Mouse (Mus musculus): ENCODE data around the gene Il17rc.

Il17rc gene

DNA sequence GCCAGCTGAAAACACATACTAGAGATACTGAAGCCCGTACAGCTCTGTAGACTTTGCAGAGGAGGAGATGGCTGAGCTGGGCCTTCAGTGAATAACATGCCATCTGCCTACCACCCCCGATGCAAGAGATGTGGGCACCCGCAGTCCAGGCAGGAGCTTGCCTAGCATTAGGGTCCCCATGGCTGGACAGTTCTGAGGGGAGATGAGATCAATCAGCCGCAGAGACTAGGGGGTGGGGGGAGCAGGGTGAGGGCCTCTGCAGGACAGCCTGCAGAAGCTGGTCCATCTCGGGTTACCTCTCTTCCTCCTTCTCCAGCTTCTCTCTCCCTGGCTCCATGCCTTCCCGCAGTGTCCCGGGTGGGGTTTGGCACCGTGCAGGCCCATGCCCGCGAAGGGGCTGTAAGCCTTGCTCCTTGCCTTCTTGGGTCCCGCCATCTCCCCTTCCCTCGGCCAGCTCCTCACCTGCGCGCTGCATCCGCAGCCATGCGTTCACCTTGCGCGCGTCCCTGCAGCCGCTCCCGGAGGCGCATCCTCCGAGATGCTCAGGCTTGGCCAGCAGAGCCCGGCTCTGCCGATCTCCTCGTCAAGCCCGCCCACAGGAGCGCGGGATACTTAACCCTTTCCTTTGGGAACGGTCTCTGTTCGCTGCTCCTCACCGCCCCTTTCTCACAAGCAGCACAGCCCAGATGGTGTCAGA lies 30.3 kb downstream of the Il17rc start, which contains the start of gene Prrt3:
Prrt3 (minus strand) TSS at position 544 of the 697 bp plus-strand sequence.
- peak; percentile 85 for DNase-seq

DNA sequence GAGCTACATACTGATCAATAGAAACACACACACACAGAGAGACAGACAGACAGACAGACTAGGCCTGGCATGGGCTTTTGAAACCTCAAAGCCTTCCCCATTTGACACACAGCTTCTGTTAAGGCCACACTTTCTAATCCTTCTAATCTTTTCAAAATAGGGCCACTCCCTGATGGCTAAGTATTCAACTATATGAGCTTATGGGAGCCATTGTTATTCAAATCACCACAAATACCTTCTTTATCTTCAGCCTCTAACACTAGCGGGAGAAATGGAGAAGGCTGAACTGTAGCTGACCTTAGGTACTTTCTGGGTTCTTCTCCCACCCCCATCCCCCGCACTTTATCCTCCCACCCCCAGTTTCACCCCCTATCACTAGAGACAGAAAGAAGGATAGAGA lies 31.6 kb downstream of the Il17rc start:
- DNase-seq: no peak

DNA sequence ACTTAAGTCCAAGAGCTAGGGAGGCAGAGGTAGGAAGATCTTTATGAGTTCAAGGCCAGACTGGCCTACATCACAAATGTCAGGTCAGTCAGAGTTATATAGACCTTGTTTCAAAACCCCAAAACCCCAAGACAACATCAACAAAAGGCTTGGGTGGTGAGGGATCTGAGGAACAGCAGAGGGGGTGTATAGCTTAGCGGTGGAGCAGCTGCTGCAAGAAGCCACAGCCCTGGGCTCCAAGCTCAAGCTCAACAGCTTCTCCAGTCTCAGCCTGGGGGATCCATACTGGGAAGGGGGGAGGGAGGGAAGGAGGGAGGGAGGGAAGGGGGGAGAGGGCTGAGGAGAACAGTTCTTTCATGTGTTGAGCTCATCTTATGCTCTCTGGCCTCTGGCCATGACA lies 34.5 kb downstream of the Il17rc start:
- DNase-seq: no peak

DNA sequence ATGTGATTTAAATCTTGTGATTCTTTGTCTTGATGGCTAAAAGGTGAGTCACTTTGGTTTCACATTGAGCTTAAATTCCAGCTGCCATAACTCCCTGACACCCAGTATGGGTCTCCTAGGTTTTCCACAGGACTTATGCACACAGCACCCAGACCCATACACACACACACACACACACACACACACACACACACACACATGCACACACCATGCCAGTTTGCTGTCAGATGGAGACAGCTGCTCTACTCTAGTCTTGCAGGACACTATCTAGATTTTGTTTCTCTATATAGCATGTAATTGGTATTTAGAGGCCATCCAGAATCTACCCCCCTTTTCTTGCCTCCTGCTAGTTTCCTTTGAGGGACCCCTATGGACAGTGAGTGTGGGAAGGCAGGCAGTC lies 35.9 kb downstream of the Il17rc start:
- no peak for DNase-seq

DNA sequence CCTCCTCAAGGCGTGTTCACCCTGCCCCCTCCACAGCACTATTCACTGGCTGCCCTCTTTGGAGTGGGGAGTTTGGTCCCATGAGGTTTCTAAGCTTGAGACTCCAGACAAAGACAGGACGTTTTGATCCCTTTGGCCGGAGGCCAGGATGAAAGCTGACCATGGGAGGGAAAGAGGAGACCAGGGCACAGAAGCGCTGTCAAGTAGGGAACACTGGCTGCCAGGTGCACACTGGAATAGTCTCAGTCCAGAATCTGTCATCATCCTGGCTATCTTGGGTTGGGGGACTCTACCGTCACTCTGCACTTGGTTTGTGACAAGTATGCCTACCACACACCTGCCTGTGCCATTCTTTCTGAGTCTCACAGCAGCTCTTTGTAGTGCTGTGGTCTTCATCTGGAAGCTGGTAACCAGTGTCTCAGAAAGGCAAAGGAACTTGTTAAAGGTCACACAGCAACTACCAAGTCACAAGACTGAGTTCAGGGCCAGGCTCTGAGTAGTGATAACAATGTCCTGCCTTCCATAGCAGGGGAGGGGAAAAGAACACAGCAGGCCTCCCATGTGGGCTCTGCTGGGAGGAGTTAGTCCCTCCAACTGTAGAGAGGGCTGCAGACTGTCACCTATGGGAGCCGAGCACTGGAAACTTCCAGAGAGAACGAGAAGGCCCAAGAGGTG lies 37.2 kb downstream of the Il17rc start:
- DNase-seq: no peak

DNA sequence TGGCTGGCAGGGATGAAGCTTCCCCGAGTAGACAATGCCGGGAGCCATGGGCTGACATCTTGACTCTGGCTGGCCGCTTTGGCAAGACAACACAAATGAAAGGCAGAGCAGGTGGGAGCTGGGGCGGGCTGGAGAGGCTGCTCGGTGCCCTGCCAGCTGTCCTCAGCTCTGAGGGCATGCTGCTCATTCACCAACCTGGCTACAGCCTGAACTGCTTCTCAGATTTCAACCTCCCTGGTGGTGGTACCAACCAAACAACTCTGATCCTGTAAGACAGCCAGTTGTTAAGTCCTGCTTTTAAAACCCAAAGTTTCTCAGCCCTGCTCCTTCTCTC lies 37.7 kb downstream of the Il17rc start:
- no peak for DNase-seq

DNA sequence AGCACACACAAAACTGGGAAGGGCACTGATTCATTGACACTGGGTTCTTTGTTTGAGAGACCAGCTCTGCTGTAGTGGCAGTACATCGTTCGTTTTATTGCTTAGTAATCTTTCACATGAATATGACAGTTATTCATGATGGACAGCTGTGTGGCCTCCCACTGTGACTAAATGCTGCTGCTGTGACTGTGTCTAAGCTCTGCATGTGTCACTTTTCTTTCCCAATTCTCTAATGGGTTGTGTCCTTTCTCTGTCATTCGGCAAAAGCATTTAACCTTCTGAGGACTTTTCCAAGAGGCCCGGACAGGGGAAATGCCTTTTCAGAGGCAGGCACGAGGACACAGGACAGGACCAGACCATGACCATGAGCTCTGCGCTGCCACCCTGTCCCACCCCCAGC lies 42.7 kb downstream of the Il17rc start:
- DNase-seq: no peak

DNA sequence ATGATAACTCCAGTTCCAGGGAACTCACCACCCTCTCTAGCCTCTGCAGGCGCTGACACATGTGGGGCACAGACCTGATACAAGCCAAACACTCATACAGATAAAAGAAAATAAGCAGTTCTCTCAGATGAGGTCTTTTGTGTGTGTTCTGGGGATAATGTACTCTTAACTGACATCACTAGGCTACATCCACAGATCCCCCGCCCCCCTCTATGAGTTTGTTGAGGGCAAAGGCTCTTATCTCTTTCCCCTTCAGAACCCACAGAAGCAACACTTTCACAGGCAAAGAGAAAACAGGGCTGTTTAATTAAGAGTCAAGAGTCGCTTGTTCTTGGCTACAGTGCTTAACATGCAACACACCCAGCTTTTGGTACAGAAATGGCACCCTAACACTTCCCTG lies 43.4 kb downstream of the Il17rc start:
- DNase-seq: no peak

DNA sequence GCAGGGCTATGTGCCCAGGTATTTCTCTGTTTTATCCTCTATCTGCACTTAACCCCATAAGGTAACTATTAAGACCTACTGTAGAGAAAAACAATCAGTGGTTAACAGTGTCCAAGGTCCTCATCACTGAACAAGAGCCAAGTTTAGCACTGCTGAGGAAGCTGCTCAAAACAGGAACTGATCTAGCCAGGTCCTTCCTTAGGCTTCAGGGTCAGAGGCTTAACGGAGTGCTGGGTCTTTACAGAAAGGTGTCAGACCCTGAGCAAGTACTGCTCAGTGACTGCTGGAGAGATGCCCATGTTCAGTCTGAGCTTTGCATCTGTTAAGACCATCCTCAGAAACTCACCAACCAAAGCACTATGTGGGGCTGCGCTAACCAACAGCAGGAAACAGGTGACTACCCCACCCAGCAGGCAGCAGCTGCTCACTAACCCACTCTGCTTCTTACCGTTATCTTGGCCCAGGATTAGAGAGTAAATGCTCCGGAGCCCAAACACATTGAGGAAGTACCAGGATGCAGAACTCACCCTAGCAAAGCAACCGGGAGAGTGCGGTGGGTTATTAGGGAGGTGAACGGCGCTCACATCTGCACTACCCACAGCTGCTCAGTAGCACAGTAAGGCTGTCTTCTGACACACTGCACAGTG lies 46.3 kb downstream of the Il17rc start:
- DNase-seq: no peak

DNA sequence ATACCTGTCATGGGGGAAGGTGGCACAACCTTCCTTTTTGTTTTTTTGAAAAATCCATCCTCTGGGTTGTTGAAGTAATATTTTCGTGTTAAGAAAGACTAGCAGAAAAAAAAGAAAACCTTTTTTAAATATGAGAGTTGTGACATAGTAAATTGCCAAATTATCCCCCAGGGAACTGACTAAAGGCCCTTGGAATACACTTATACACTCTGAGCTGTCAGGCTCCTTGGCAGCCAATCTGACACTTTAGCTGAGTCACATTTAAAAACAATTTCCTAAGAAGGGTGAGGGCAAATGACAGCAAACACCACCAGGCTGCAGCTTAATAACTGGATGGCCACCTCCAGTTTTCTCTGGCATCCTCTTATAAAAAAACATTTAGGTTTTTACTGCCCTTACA lies 51.1 kb downstream of the Il17rc start:
- no peak for DNase-seq

DNA sequence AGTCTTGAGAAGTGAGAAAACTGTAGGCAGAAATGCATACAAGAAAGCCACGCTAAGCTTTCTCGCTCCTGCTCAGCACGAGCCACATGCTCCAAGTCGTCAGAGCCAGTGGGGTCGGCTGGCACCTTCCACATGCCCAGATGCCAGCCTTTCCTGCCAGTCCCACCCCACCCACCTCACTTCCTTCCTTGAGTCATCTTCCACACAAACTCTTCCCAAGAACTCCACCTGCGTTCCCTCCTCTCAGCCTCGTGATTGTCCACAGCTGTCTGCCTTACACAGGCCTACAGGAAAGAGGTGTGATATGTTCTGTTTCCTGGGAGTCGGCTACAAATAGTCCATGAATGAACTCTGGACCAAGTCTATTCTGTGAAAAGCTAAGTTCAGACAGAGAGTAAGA lies 52.2 kb downstream of the Il17rc start:
- DNase-seq: peak; percentile 42

DNA sequence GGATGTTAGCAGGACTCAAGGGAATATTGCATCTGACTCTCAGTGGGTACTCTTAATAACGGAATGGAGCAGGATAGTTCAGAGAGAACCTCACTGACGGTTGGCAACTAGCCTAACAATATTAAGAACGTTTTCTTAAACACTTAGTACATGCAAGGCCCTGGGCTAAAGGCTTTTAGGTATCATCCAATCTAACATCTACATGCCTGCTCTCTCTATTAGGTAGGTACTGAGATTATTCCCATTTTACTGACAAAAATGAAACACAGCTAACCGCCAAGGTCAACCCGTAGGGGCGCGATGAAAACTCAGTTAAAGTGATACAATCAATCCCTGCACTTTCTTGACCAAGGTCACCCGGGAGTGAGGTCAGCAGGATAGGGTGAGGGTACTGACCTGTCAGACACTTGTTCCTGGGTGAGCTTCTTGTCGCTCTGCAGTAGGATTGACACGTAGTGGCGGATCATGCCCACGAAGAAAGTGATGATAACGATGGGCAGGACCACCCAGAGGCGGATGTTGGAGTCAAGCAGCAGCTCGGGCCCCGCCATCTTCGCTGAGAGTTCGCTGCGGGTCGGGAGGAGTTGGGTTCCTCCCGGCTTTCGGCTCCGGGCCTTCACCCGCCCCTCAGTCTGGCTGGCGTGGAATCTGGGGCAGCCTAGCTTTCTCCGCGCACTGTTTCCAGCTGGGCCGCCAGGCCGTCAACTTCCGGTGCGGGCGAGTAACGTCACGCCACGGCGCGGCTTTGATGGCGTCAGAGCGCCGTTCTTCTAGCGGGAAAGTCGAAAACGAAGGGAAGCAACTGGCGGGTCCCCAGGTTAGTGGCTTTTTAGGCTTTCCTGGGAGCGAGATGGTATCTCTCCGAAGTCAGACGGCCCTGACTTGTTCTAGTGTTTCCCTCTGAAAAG lies 60.0 kb downstream of the Il17rc start, which contains the start of the genes Emc3 and Fancd2:
Emc3 (minus strand) TSS at position 721 of the 908 bp plus-strand sequence.
Fancd2 (plus strand) TSS at position 751 of the 908 bp plus-strand sequence.
- peak; percentile 91 for DNase-seq

DNA sequence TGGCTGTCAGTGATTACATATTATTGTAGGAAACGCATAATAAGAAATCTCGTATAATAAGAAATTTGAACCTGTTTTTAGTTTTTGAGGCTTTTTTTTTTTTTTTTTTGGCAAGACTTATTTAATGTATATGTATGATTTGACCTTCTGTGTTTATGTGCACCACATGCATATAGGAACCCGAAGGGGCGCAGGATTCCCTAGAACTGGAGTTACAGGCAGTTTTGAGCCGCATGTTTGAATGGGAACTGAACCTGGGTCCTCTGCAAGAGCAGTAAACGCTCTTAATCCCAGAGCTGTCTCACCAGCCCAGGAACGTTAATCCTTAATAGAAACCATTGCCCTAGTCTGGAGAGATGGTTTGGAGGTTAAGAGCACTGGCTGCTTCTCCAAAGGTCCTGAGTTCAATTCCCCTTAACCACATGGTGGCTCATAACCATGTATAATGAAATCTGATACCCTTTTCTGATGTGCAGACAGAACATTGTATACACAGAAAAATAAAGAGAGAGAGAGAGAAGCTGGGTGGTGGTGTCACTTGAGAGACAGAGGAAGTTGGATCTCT lies 60.7 kb downstream of the Il17rc start:
- no peak for DNase-seq

Data from right cerebral cortex, postnatal 25 days (tissue).